Mouse (Mus musculus) cerebellum, postnatal 14 days (tissue): ENCODE data around the gene Gcgr.
"Not testable (repeated sequence)": the region's sequence is repeated elsewhere in the genome, so short reads cannot be mapped to it uniquely, and the experiment has no call there.

ENCODE experiments used
- DNase-seq, 2 experiments: peaks; one replicate each; pipeline ENCODE4 v3.0.0; 2021; ENCODE audit warnings: mixed read lengths in 2 of 2

Gcgr gene

GRCm38 (mm10) chr11:120572752-120573584 is 42.5 kb downstream of the Gcgr start, which contains the start of gene P4hb:
TSS of gene P4hb (minus strand) at chr11:120573253.
- DNase-seq, result peak; percentile 100

DNA sequence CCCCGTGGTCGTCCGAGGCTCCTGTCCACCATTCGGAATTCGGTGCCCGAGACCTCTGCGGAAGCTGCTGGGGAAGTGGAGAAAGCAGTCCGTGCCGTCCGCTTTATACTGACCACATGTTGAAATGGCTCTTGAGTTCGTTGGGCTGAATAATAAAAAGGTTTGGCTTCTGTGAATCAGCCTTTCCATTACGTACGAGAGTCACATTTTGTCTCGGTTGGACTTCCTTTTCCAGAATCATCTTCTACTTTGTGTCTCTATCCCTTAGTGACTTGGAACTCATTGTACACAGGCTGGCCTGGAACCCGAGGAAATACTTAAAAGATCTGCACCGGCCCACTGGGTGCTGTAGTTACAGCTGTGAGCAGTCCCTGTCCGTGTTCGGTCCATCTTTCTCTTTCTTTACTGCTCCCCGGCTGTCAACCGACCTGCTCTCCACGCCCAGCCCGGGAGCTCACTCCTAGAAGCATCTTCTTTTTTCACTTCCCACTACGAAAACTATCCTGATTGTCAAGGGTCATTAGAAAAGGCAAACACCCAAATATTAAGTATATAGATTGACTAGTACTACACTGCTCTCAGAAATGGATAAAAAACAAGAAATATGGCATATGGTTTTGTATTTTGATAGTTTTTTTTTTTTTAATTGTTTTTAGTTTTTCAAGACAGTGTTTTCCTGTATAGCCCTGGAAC is 43.2 kb downstream of the Gcgr start:
- DNase-seq, result no peak

DNA sequence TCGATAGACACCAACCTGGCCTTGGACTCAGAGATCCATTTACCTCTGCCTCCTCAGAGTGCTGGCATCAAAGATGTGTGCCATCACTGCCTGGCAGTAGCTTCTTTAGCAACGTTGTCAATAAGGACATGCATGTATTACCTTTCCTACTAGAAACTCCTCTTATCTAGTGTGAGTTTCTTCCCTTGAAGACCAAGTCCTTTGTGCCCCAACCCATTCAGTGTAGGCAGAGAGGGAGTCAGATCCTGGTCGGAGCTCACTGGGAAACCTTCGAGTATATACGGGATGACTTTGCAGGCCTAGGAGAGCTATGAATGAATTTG is 43.7 kb downstream of the Gcgr start:
- DNase-seq, result no peak

DNA sequence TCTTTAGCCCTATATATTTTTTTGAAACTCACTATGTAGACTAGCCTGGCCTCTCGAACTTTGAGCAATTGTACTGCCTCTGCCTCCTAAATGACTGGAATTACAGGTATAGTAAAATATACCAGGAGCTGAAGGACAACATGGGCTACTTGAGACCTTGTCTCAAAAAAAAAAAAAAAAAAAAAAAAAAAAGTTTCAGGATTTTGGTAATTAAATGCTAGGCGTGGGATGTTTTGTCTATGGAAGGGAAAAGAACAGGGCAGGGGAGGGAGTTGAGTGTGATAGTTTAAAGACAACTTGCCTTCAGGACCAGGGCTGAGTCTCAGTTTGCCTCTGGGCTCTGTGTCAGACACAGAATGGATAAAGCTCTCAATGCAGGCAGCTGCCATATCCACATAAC is 44.5 kb downstream of the Gcgr start:
- no peak for DNase-seq

GRCm38 (mm10) chr11:120575940-120576339 is 45.4 kb downstream of the Gcgr start:
- no peak for DNase-seq

GRCm38 (mm10) chr11:120576365-120576981 is 46.0 kb downstream of the Gcgr start:
- DNase-seq, result no peak

- peak; percentile 42 to 63 for DNase-seq
Observed at GRCm38 (mm10) chr11:120577211-120578023, 46.9 kb downstream of the Gcgr start.

- peak; percentile 25 to 26 for DNase-seq
Observed at GRCm38 (mm10) chr11:120578024-120578693, 47.7 kb downstream of the Gcgr start.

DNA sequence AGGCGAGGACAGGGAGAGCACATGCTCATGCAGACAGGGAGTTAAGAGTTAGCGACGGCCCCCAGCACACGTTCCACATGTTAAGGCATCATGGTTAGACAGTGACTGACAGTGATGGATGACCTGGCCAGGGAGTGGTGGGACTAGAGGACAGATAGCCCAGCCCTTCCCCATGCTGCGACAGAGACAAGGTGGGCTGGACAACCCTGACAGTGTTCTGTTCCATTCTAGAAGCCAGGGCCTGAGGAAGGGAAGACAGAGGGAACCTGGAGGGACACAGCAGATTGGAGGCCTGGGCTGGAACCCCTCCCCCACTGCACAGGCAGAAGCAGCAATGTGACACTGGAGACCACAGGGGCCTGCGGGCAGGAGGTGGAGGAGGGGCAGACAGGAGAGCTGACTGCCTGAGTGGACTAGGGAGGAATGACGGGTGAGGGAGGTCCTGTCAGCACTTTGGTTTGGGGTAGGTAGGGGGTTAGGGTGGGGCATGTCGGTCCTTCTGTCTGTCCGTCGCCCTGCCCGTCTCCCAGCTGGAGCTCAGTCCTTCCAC is 48.3 kb downstream of the Gcgr start:
- DNase-seq, result peak; percentile 22 to 42

DNA sequence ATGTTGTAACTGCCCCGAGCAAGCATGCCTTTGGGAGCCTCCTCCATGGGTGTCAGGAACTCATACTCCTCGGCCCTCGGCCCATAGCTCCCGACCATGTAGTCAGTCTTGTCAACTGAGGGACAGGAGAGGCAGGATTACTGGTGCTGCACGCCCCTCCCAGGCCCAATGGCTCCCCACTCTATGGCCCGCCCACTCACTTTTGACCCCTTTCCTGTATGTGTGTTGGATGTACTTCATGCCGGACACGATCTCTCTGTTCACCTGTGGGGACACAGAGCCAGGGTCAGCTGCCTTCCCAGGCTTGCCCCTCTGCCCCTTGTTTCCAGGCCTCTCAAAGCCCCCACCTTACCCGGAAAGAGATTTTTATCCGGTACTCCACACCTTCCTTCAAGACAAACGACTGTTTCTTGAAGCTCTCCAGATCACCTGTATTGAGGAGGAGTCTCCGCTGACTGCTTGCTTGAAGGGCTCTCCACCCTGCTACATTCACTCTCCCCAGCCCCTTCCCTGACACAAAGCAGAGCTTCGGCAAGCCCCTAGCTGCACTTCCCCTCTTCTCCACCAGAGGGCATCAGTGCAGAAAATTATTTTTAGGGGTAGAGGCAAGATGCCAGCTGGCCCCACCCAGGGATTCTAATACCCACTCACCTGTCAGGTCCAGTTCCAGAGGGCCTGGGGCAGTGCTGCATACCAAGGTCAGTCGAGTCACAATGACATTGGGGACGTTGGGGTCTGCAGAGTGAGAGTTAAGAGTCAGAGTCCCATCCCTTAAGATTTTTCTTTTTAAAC is 49.0 kb downstream of the Gcgr start:
- peak; percentile 89 to 93 for DNase-seq

DNA sequence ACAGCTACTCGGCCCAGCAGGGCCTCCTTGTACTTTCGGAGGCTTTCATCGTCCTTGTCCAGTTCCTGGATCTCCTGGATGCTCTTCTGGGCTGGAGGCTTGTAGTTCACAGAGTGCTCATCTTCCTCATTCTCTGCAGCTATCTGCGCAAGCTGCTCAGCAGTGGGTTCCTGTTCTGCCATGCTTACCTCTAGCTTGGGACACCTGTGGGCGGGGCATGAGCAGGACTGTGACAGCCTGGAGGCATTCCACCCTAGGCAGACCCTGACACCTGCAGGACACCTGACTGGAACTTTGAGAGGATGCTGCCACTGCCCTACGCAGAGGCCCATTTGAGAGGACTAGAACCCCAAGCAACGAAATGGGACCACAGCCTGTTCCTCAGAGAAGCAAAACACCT is 49.7 kb downstream of the Gcgr start:
- DNase-seq, result peak; percentile 39 to 41

GRCm38 (mm10) chr11:120580871-120581331 is 50.4 kb downstream of the Gcgr start:
- DNase-seq, result peak; percentile 55

GRCm38 (mm10) chr11:120581490-120582267 is 51.2 kb downstream of the Gcgr start, which contains the start of gene Arhgdia:
TSS of gene Arhgdia (minus strand) at chr11:120581624.
- DNase-seq, result peak; percentile 93 to 95

- peak; percentile 55 to 70 for DNase-seq
Observed at GRCm38 (mm10) chr11:120582268-120582981, 51.9 kb downstream of the Gcgr start.

GRCm38 (mm10) chr11:120582982-120583293 is 52.4 kb downstream of the Gcgr start:
- not testable (repeated sequence) for DNase-seq

DNA sequence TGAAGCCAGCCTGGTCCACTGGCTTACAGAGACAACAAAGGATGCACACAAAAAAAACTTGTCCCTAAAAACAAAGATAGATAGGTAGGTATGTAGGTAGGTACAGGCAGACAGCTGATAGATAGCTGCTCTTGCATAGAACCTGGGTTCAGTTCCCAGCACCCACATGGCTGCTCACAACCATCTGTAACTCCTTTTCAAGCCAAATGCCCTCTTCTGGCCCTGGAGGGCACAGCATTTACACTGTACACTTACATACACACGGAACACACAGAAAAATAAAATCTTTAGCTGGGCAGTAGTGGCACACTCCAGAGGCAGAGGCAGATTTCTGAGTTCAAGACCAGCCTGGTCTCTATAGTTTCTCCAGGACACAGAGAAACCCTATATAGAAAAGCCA is 53.4 kb downstream of the Gcgr start:
- DNase-seq, result no peak

GRCm38 (mm10) chr11:120588531-120588930 is 58.0 kb downstream of the Gcgr start:
- no peak for DNase-seq
